In genomic region chr8:4087180-4087722, GRCm38 (mm10) we compare ENCODE assay signal across 11 mouse cellular contexts. TPM values are rescaled to one million over a fixed set of nuclear protein-coding genes. Genes with fewer than 3 reads are reported as not detected.
DNase-seq lines count a peak whose midpoint lies in the region; ATAC-seq lines count a peak whose summit lies in the region.
"Not testable (repeated sequence)": the region's sequence is repeated elsewhere in the genome, so short reads cannot be mapped to it uniquely, and the experiment has no call there.
"Had no signal": no experiment of that assay in that cellular context is flagged by ENCODE, and none has a peak within 500 bp of the region (broad histone marks: within the 10 kb centered on the region; RNA-seq: fewer than 3 reads in every experiment).

No protein-coding gene starts in this region.

- H3K27ac ChIP-seq in heart, embryonic 10.5 days; intestine, embryonic 16.5 days (ENCODE audit: low read length); liver, embryonic 12.5 days; stomach, embryonic 16.5 days (ENCODE audit: low read length): not testable (repeated sequence)

- H3K4me1 ChIP-seq in heart, embryonic 10.5 days; intestine, embryonic 16.5 days (ENCODE audit: control insufficient read depth, insufficient read depth, low read length); liver, embryonic 12.5 days; stomach, embryonic 16.5 days (ENCODE audit: control insufficient read depth, insufficient read depth, low read length): not testable (repeated sequence)

- DNase-seq in 416B (ENCODE audit: low read depth) (peak; percentile 14), adipocyte (ENCODE audit: low spot score) (peak; percentile 7)
- peak; percentile 1 for DNase-seq in embryo, embryonic 9.5 days (ENCODE audit: extremely low spot score)
- not testable (repeated sequence) for DNase-seq in heart, embryonic 10.5 days (ENCODE audit: low spot score)
- peak; percentile 4 for DNase-seq in mesoderm, embryonic 11.5 days (ENCODE audit: low read depth, low spot score)

- not testable (repeated sequence) for H3K36me3 ChIP-seq in heart, embryonic 10.5 days; intestine, embryonic 16.5 days (ENCODE audit: control insufficient read depth, insufficient read depth, low read length); liver, embryonic 12.5 days; stomach, embryonic 16.5 days (ENCODE audit: control insufficient read depth, insufficient read depth, low read length)

- H3K27me3 ChIP-seq in heart, embryonic 10.5 days (ENCODE audit: insufficient read depth, poor library complexity, severe bottlenecking); intestine, embryonic 16.5 days (replicated peaks; ENCODE audit: control insufficient read depth, insufficient read depth, low read length); liver, embryonic 12.5 days (replicated peaks); stomach, embryonic 16.5 days (ENCODE audit: control insufficient read depth, insufficient read depth, low read length): not testable (repeated sequence)

- ATAC-seq in intestine, embryonic 16.5 days = 0 out of 2 replicates have a peak, but pooled peaks have one; percentile 31
- ATAC-seq in liver, embryonic 12.5 days = peak; percentile 77
- ATAC-seq in stomach, embryonic 16.5 days (ENCODE audit: insufficient read depth, low FRiP score) = peak; percentile 21; the same call in 1 of the 2 replicates

- 36% methylated on average over 32 of the region's 33 CpGs for WGBS in heart, embryonic 10.5 days
- 40% methylated on average over 33 of the region's 33 CpGs for WGBS in intestine, embryonic 16.5 days
- 44% methylated on average over 32 of the region's 33 CpGs for WGBS in liver, embryonic 12.5 days (ENCODE audit: insufficient replicate concordance)
- WGBS in stomach, embryonic 16.5 days = 44% methylated on average over 32 of the region's 33 CpGs

- not testable (repeated sequence) for H3K9ac ChIP-seq in intestine, embryonic 16.5 days (ENCODE audit: low read depth, low read length); liver, embryonic 12.5 days; stomach, embryonic 16.5 days (ENCODE audit: low read length)

- not testable (repeated sequence) for H3K4me2 ChIP-seq in intestine, embryonic 16.5 days (ENCODE audit: low read depth, low read length); stomach, embryonic 16.5 days (ENCODE audit: low read depth, low read length)
- 0 out of 2 replicates have a peak overlapping the region, but pooled peaks have one; percentile 4 for H3K4me2 ChIP-seq in liver, embryonic 12.5 days

- peak overlapping the region; percentile 29; the same call in 1 of the 2 replicates for H3K4me3 ChIP-seq in heart, embryonic 10.5 days
- H3K4me3 ChIP-seq in intestine, embryonic 16.5 days (ENCODE audit: low read length); liver, embryonic 12.5 days; stomach, embryonic 16.5 days (replicated peaks; ENCODE audit: low read length): not testable (repeated sequence)

- not testable (repeated sequence) for H3K9me3 ChIP-seq in heart, embryonic 10.5 days; intestine, embryonic 16.5 days (ENCODE audit: control insufficient read depth, low read length); liver, embryonic 12.5 days (replicated peaks); stomach, embryonic 16.5 days (replicated peaks; ENCODE audit: control insufficient read depth, low read length)

RNA-seq across cellular contexts. Expression of gene Cd209f, which starts 18.4 kb away (rescaled TPM):
- not detected in 2 replicates for polyA plus RNA-seq in heart, embryonic 10.5 days (2016; fragmentation: Nextera tagmentation; extraction: Ambion mirVana)
- polyA plus RNA-seq in intestine, embryonic 16.5 days (2015; fragmentation: Nextera tagmentation; extraction: Ambion mirVana) = 0.21 TPM in 1 of 2 replicates, not detected in the other
- polyA plus RNA-seq in liver, embryonic 12.5 days (2016; fragmentation: Nextera tagmentation; extraction: Ambion mirVana) = not detected in 2 replicates
- 0.12 and 0.26 TPM in 2 replicates for polyA plus RNA-seq in stomach, embryonic 16.5 days (2015; fragmentation: Nextera tagmentation; extraction: Ambion mirVana)
- polyA plus RNA-seq: forebrain, embryonic 15.5 days; hindbrain, embryonic 10.5 days; limb, embryonic 12.5 days had no signal

RNA-seq across cellular contexts. Expression of gene Cd209g, which starts 46.6 kb away (rescaled TPM):
- 0.10 TPM in 1 of 2 replicates, not detected in the other for polyA plus RNA-seq in heart, embryonic 10.5 days (2016; fragmentation: Nextera tagmentation; extraction: Ambion mirVana)
- polyA plus RNA-seq in intestine, embryonic 16.5 days (2015; fragmentation: Nextera tagmentation; extraction: Ambion mirVana) = not detected in 2 replicates
- polyA plus RNA-seq in liver, embryonic 12.5 days (2016; fragmentation: Nextera tagmentation; extraction: Ambion mirVana) = not detected in 2 replicates
- polyA plus RNA-seq in stomach, embryonic 16.5 days (2015; fragmentation: Nextera tagmentation; extraction: Ambion mirVana) = not detected in 2 replicates
- polyA plus RNA-seq: forebrain, embryonic 15.5 days; hindbrain, embryonic 10.5 days; limb, embryonic 12.5 days had no signal

Comparison
In these comparisons a context has a peak if more than half of its experiments do, and no peak if none do; other contexts are left out.
1. ATAC-seq: peak in every context shown above with its lines; median percentile 77 in liver, embryonic 12.5 days; 31 in intestine, embryonic 16.5 days; 21 in stomach, embryonic 16.5 days.